Mouse (Mus musculus) intestine, embryonic 14.5 days (tissue): ENCODE data around the gene Asic2. TPM values are rescaled to one million over a fixed set of nuclear protein-coding genes. Genes with fewer than 3 reads are reported as not detected.

Experiments
- ATAC-seq: fragments of 200-750 bp; cut with Nextera tagmentation; replicated peaks from 2 replicates; pipeline ENCODE4 v1.8.0; 2017; ENCODE audit warnings: low read depth, moderate number of reproducible peaks, moderate TSS enrichment, moderate library complexity; ENCODE audit not compliant: low FRiP score, low TSS enrichment
- DNase-seq: peaks from one replicate; pipeline ENCODE4 v3.0.0-alpha.2; 2018; ENCODE audit warnings: low spot score
- H3K27ac ChIP-seq: fragments of 300-500 bp; sonication (generic); 2 replicates; pipeline ENCODE4 v1.5.1; 2014; ENCODE audit warnings: low read depth, mild to moderate bottlenecking, control low read depth
- H3K27me3 ChIP-seq: fragments of 300-500 bp; sonication (generic); replicated peaks from 2 replicates; pipeline ENCODE4 v1.6.1; 2014; ENCODE audit warnings: low read length, control low read depth; ENCODE audit not compliant: control insufficient read depth, insufficient read depth
- H3K36me3 ChIP-seq: fragments of 300-500 bp; sonication (generic); 2 replicates; pipeline ENCODE4 v1.6.1; 2014; ENCODE audit warnings: low read length, control low read depth; ENCODE audit not compliant: control insufficient read depth, insufficient read depth
- H3K4me1 ChIP-seq: fragments of 300-500 bp; sonication (generic); replicated peaks from 2 replicates; pipeline ENCODE4 v1.6.1; 2014; ENCODE audit warnings: low read length, control low read depth, mixed read lengths; ENCODE audit not compliant: control insufficient read depth, insufficient read depth
- H3K4me2 ChIP-seq: fragments of 300-500 bp; sonication (generic); 2 replicates; pipeline ENCODE4 v1.6.1; 2014; ENCODE audit warnings: low read length
- H3K4me3 ChIP-seq: fragments of 300-500 bp; sonication (generic); 2 replicates; pipeline ENCODE4 v1.5.1; 2014; ENCODE audit warnings: low read depth, low read length, control low read depth, mixed read lengths
- H3K9ac ChIP-seq: fragments of 300-500 bp; sonication (generic); 2 replicates; pipeline ENCODE4 v1.6.1; 2014; ENCODE audit warnings: mild to moderate bottlenecking, low read length
- H3K9me3 ChIP-seq: fragments of 300-500 bp; sonication (generic); 2 replicates; pipeline ENCODE4 v1.6.1; 2016; ENCODE audit warnings: low read length, control low read depth; ENCODE audit not compliant: control insufficient read depth
- whole genome bisulfite sequencing: fragments of 180-500 bp; shearing (Covaris S2); extraction: QIAGEN DNeasy Blood & Tissue Kit; methylation state at CpG from one replicate; pipeline ENCODE4 v1.1.7; 2014; 5-methylcytosine and 5-hydroxymethylcytosine counted together
- polyA plus RNA-seq: library from polyadenylated mRNA; unstranded; fragments of >200 nt; fragmentation: Nextera tagmentation; extraction: Ambion mirVana; gene quantifications from 2 replicates; pipeline ENCODE4 v1.2.1, GENCODE M21; 2014

The Asic2 gene
- polyA plus RNA-seq, 1 experiment from 2014 or later, result 0.22 TPM

DNA sequence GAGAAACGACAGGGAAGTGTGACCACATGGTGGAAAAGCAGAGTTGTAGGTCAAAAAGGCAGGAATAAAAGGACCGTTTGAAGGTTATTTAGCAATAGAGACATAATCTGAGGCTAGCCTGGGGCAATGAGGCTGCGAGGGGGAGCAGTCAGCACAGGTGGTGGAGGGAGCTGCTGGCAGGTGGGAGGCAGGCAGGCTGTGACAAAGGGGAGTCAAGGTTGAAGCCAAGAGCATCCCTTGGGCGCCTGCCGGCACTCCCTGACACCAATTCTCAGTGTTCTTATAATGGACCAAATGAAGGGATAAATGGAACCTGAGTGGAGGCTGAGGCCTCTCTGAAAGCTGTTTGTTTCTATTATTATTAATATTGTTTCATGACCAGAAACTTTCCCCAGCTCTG lies 928.3 kb downstream of the Asic2 start:
- 65% methylated on average over 5 of the region's 5 CpGs for WGBS
- H3K27ac ChIP-seq, result no peak overlapping the region
- DNase-seq, result no peak
- no peak overlapping the region for H3K4me2 ChIP-seq
- H3K4me1 ChIP-seq, result no peaks in the 10 kb centered on the region
- H3K9ac ChIP-seq, result no peak overlapping the region
- H3K9me3 ChIP-seq, result no peaks in the 10 kb centered on the region
- no peaks in the 10 kb centered on the region for H3K36me3 ChIP-seq
- no peak overlapping the region for H3K4me3 ChIP-seq
- no peak for ATAC-seq
- H3K27me3 ChIP-seq, result no peaks in the 10 kb centered on the region

DNA sequence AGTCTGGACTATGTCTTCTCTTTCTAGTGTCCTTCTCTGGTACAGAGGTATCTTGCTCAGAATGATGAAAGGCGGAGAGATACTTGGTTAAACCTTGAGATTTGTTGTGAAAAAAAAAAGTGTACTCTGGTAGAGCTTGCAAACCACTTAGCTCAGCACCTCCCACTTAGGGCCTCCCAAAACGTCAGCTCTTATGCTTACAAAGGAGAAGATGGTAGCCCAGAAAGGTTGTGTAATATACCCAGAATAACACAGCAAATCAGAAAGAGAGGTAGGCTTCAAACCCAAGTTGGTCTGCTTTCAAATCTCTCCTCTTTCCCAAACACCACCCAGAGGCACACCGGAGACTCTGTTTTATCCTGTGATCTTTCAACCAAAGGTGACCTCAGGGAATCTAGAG lies 936.1 kb downstream of the Asic2 start:
- DNase-seq, result no peak
- no peaks in the 10 kb centered on the region for H3K9me3 ChIP-seq
- no peaks in the 10 kb centered on the region for H3K36me3 ChIP-seq
- H3K27me3 ChIP-seq, result no peaks in the 10 kb centered on the region
- no peak overlapping the region for H3K27ac ChIP-seq
- no peak overlapping the region for H3K9ac ChIP-seq
- WGBS, result 71% methylated on average over 3 of the region's 3 CpGs
- ATAC-seq, result no peak
- no peak overlapping the region for H3K4me3 ChIP-seq
- no peak overlapping the region for H3K4me2 ChIP-seq
- H3K4me1 ChIP-seq, result no peaks in the 10 kb centered on the region

DNA sequence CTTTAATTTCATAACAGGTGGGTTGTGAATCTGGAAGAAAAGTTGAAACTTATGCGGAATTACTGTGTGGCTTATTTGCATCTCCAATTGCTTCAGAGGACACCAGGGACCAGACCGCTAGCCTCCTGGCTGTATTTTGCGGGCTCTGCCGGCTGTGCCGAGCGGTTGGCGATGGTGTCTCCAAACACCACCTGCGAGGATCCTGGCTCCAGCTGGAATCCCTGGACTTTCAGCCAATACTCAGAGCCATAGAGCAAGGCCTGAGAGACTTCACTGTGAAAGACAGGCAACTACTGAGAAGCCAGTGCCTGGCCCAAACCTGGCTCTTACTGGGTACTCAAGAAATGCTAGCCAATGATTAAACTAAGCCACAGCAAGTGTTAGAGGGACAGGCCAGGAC lies 953.5 kb downstream of the Asic2 start:
- Histone ChIP-seq H3K4me2 (no peak overlapping the region), H3K27ac (no peak overlapping the region), H3K4me3 (no peak overlapping the region), H3K4me1 (no peaks in the 10 kb centered on the region), H3K36me3 (no peaks in the 10 kb centered on the region), H3K9me3 (0 out of 2 replicates have a peak, but pooled peaks cover 4% of the 10 kb centered on the region), H3K9ac (no peak overlapping the region), H3K27me3 (no peaks in the 10 kb centered on the region)
- 94% methylated on average over 8 of the region's 8 CpGs for WGBS
- DNase-seq, result no peak
- no peak for ATAC-seq

DNA sequence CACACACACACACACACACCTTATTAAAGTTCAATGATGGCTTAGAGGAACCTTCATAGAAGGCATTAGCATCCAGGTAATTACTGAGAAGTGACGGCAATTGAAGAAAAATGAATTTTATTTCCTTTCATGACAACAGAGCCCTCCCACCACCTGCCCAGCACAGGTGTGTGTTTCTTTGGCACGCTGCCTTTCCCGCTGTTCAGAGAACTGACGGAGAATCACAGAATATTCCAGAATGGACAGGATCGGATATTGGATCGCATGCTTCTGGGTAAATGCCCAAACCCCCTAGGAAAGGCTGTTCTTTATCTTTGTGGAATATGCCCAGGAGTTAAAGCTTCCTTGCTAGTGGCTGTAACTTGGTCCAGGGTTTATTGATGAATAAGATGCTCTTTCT lies 954.8 kb downstream of the Asic2 start:
- Histone ChIP-seq H3K4me3 (no peak overlapping the region), H3K27me3 (no peaks in the 10 kb centered on the region), H3K9ac (no peak overlapping the region), H3K4me2 (no peak overlapping the region), H3K4me1 (no peaks in the 10 kb centered on the region), H3K27ac (no peak overlapping the region), H3K9me3 (0 out of 2 replicates have a peak, but pooled peaks cover 4% of the 10 kb centered on the region), H3K36me3 (no peaks in the 10 kb centered on the region)
- ATAC-seq (no peak), DNase-seq (no peak)
- 91% methylated on average over 6 of the region's 6 CpGs for WGBS

DNA sequence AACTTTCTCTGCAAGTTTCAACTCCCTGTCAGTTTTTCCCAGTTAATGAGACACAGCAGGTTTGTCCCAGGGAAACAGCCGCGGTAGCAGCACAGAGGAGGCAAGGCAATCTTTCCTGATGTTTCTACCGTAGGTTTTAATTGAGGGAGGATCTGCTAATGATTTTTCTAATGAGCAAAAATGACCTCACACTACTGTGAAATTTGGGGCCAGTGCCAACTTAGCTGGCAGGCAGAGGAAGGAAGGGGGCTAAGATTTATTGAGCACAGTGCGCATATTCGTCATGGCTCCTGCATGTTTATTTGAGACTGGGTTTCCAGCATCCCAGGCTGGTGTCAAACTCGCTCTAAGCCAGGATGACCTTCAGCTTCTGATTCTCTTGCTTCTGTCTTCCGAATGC lies 957.5 kb downstream of the Asic2 start:
- ATAC-seq (no peak), DNase-seq (no peak)
- H3K4me2 ChIP-seq, result no peak overlapping the region
- 0 out of 2 replicates have a peak, but pooled peaks cover 4% of the 10 kb centered on the region for H3K9me3 ChIP-seq
- WGBS, result 60% methylated on average over 7 of the region's 7 CpGs
- no peak overlapping the region for H3K4me3 ChIP-seq
- H3K4me1 ChIP-seq, result no peaks in the 10 kb centered on the region
- H3K36me3 ChIP-seq, result no peaks in the 10 kb centered on the region
- H3K27ac ChIP-seq, result no peak overlapping the region
- H3K27me3 ChIP-seq, result no peaks in the 10 kb centered on the region
- H3K9ac ChIP-seq, result no peak overlapping the region

DNA sequence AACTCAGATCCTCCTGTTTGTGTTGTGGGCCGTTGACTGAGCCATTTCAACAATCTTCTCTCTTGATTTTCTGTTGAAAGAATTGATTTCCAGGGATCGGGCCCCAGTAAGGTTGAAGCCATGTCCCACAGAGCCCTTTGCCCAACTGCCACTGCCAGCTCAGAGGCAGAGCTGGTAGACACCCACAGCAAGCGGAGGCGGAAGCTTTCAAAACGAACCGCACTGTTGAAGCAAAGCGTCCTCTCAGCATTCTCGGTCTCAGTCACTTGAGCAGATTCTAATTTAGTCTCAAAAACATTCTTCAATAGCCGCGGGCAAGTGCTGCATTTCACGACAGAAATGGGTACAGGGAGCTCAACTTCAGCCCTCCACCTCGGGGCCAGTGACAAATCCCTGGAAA lies 958.9 kb downstream of the Asic2 start:
- Histone ChIP-seq H3K9me3 (no peaks in the 10 kb centered on the region), H3K4me3 (no peak overlapping the region), H3K36me3 (no peaks in the 10 kb centered on the region), H3K4me2 (no peak overlapping the region), H3K27me3 (no peaks in the 10 kb centered on the region), H3K27ac (no peak overlapping the region), H3K4me1 (no peaks in the 10 kb centered on the region), H3K9ac (no peak overlapping the region)
- no peak for DNase-seq
- ATAC-seq, result no peak
- 93% methylated on average over 12 of the region's 12 CpGs for WGBS

DNA sequence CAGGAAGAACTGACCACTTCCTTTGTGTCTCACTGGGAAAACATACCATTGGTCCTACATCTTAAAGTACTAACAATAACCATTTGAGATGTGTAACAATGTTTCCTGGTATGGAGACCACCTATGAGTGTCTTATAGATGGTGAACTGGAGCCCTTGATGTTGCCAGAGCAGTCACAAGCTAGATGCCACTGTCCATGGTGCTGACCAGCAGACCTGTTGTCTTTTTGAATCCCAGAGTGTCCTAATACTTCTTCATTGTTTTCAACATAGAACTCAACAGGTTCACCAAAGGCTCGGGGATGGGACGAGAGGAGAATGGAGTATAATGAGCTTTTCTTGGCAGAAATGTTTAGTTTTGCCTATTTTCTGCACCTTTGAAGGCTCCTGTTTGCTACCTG lies 962.4 kb downstream of the Asic2 start:
- Histone ChIP-seq H3K4me1 (no peaks in the 10 kb centered on the region), H3K9me3 (no peaks in the 10 kb centered on the region), H3K27ac (no peak overlapping the region), H3K9ac (no peak overlapping the region), H3K4me2 (no peak overlapping the region), H3K4me3 (no peak overlapping the region), H3K27me3 (no peaks in the 10 kb centered on the region), H3K36me3 (no peaks in the 10 kb centered on the region)
- peak; percentile 85 for DNase-seq
- WGBS, result 74% methylated on average over 2 of the region's 2 CpGs
- no peak for ATAC-seq

DNA sequence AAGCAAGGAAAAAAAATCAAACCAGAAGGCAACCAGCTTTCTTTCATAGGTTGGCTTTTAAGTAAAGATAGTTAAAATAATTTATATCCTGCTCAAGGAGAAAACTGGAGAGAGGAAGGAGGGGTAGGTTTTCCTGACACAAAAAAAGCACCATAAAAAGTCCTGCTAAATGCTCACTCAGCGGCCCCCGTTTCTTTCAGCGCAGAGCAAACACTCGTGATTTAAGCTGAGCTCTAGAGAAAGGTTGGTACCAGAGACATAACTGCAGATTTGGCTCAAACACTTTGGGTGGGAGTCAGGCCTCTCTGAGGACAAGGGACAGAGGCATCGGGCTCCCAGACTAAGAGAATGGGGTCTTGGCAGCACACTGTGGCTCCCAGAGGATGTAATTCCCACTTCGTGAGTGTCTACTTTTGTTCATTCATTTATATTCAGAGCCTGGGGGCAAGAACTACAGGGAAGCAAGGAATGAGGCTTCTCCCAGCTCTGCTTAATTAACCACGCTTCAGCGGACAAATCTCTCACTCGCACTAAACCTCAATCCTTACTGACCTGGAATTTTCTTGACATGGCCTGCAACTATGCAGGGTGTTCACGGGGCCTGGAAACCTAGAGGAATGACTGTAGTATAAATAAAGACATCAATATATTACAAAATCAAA lies 965.4 kb downstream of the Asic2 start:
- H3K9me3 ChIP-seq, result no peaks in the 10 kb centered on the region
- no peaks in the 10 kb centered on the region for H3K4me1 ChIP-seq
- no peaks in the 10 kb centered on the region for H3K27me3 ChIP-seq
- no peak overlapping the region for H3K4me3 ChIP-seq
- ATAC-seq, result no peak
- H3K9ac ChIP-seq, result no peak overlapping the region
- H3K27ac ChIP-seq, result no peak overlapping the region
- no peak overlapping the region for H3K4me2 ChIP-seq
- no peaks in the 10 kb centered on the region for H3K36me3 ChIP-seq
- WGBS, result 71% methylated on average over 10 of the region's 10 CpGs
- DNase-seq, result no peak

DNA sequence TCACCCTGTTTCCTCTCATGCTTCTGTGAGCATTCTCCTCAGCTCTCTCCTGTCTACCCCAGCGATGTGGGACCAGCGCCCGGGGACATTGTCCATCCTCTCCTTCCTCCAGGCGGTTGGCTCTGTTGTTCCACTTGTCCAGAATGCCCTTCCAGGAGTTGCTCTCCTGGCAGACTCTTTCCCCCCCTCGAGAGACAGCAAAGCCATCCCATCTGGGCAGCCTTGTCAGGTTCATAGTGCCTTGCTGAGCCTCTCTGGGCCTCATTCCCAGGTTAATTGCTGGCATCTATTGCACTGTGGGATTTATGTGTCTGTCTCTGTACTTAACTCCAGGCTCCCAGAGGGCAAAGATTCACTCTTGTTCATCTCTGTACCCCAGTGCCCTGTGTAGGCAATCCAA lies 972.6 kb downstream of the Asic2 start:
- Histone ChIP-seq H3K36me3 (no peaks in the 10 kb centered on the region), H3K4me1 (no peaks in the 10 kb centered on the region), H3K9ac (no peak overlapping the region), H3K9me3 (no peaks in the 10 kb centered on the region), H3K4me2 (no peak overlapping the region), H3K27me3 (no peaks in the 10 kb centered on the region), H3K27ac (no peak overlapping the region), H3K4me3 (no peak overlapping the region)
- ATAC-seq, result no peak
- WGBS, result 91% methylated on average over 5 of the region's 5 CpGs
- DNase-seq, result no peak
